Mouse (Mus musculus): ENCODE data around the gene Akap1.

DNA sequence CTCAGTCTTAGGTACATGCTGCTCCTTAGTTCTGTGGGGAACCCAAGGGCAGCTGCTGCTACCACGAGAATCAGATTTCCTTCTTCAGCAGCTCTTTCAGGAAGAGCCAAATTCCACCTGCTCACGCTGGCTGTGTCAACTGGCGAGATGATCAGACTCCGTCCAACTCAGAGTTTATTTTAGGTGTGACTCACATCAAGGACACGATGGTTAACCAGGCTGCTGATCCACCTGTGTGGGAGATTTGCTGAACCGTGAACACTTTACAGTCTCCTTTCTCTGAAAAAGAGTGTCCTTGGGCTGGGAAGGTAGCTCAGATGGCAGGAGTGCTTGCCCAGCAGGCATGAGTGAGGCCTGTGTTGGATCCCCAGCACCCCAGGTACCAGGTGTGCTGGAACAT, 38.4 kb upstream of the Akap1 start:
- no peak for TF ChIP-seq CTCF (IDR thresholded peaks at IDR 0.05; ENCODE audit: low read depth)
- no peak for TF ChIP-seq EP300 (IDR thresholded peaks at IDR 0.05; ENCODE audit: low read depth)

All from liver, embryonic 14.5 days (tissue).